Mouse (Mus musculus) liver, postnatal 0 days (tissue): ENCODE measurements at regions not wholly inside any gene's neighbourhood (a gene's known extent, or its start where the extent isn't known, plus 50 kb on each side); places are given as distances from the start of the nearest gene placed in this dataset.

Experiments
- CTCF ChIP-seq: sonication (generic); IDR thresholded peaks from 2 replicates; pipeline ENCODE4 v1.5.1; 2016; ENCODE audit warnings: antibody characterized with exemption, low read depth
- EP300 ChIP-seq: IDR thresholded peaks from 2 replicates; pipeline ENCODE4 v1.6.1; 2016; ENCODE audit warnings: antibody characterized with exemption, low read depth, mild to moderate bottlenecking

- no peak for TF ChIP-seq CTCF
- TF ChIP-seq EP300, result no peak
These were observed 90.5 kb upstream of the Cadm1 start for GRCm38 (mm10) chr9:47439506-47439905.
